Mouse (Mus musculus): Measurements from ENCODE around the gene Gm9603. TPM values are rescaled to one million over a fixed set of nuclear protein-coding genes. Genes with fewer than 3 reads are reported as not detected.
"Not testable (repeated sequence)": the region's sequence is repeated elsewhere in the genome, so short reads cannot be mapped to it uniquely, and the experiment has no call there.

Gene Gm9603
- total RNA-seq (2012; rRNA removed): not detected in 2 replicates
- total RNA-seq (2014; rRNA removed): not detected in 2 replicates
- not detected in 2 replicates for polyA plus RNA-seq (2012; ENCODE audit: insufficient read length, low read depth)

- H3K36me3 ChIP-seq (replicated peaks in 1 of 2; ENCODE audit: control insufficient read depth in 1 of 2, insufficient read depth in 1 of 2, low read length in 1 of 2); H3K4me3 ChIP-seq (replicated peaks in 1 of 3; ENCODE audit: low read depth in 2 of 3, low read length in 2 of 3, poor library complexity in 1 of 3); H3K9me3 ChIP-seq (replicated peaks; ENCODE audit: low read length); H3K4me2 ChIP-seq (ENCODE audit: insufficient read depth, low read depth, poor library complexity, severe bottlenecking); DNase-seq (ENCODE audit: extremely low read depth); H3K27ac ChIP-seq (ENCODE audit: insufficient read depth, low read depth); H3K4me1 ChIP-seq (ENCODE audit: control insufficient read depth in 1 of 2, insufficient read depth in 2 of 2); in situ Hi-C loops (cut with MboI; ENCODE audit: low pct_ligation_motif_present, low pct_unique_long_range_greater_than_20kb, low sequenced_read_pairs); H3K9ac ChIP-seq (ENCODE audit: insufficient read depth, low read depth); H3K27me3 ChIP-seq (replicated peaks); dilution Hi-C loops (cut with MboI; ENCODE audit: extremely low pct_ligation_motif_present, extremely low pct_unique_long_range_greater_than_20kb, low sequenced_read_pairs); H3K79me2 ChIP-seq (replicated peaks; ENCODE audit: control insufficient read depth, extremely low read depth, insufficient read depth, poor library complexity, severe bottlenecking): not testable (repeated sequence)
These were observed at the start of gene Gm9603 for GRCm38 (mm10) chr14:5687357-5687756. Gene Gm9603, minus strand, starts transcription at chr14:5687457.

DNA sequence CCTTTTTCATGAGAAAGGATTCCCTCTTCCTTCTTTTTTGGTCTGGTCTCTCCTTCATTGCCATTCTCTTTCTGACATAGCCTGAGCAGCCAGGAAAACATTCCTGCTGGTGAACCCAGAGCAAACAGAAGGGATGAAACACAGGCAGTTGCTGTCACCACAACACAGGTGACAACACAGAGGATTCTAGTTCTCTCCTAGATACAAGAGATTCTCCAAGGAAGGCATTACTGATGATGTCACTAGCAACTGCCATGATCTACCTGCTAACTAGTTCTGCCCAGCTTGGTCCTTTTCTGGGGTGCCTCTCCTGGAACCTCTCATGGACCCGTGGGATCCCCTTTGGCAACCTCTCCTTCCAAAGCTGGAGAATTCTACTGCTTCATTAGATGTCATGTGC is 54.3 kb downstream of the Gm9603 start, which contains the start of gene Gm8265:
Gm8265 (minus strand) TSS at position 101 of the 400 bp plus-strand sequence.
- H3K9me3 ChIP-seq (replicated peaks; ENCODE audit: low read length); H3K4me2 ChIP-seq (ENCODE audit: insufficient read depth, low read depth, poor library complexity, severe bottlenecking); dilution Hi-C loops (cut with MboI; ENCODE audit: extremely low pct_ligation_motif_present, extremely low pct_unique_long_range_greater_than_20kb, low sequenced_read_pairs); in situ Hi-C loops (cut with MboI; ENCODE audit: low pct_ligation_motif_present, low pct_unique_long_range_greater_than_20kb, low sequenced_read_pairs); H3K9ac ChIP-seq (ENCODE audit: insufficient read depth, low read depth); H3K27me3 ChIP-seq (replicated peaks); H3K36me3 ChIP-seq (replicated peaks in 1 of 2; ENCODE audit: control insufficient read depth in 1 of 2, insufficient read depth in 1 of 2, low read length in 1 of 2); H3K4me3 ChIP-seq (replicated peaks in 1 of 3; ENCODE audit: low read depth in 2 of 3, low read length in 2 of 3, poor library complexity in 1 of 3); H3K79me2 ChIP-seq (replicated peaks; ENCODE audit: control insufficient read depth, extremely low read depth, insufficient read depth, poor library complexity, severe bottlenecking); H3K27ac ChIP-seq (ENCODE audit: insufficient read depth, low read depth); DNase-seq (ENCODE audit: extremely low read depth); H3K4me1 ChIP-seq (ENCODE audit: control insufficient read depth in 1 of 2, insufficient read depth in 2 of 2): not testable (repeated sequence)

Other genes starting within 250 kb of the Gm9603 start
- gene Gm3194, start 232.0 kb downstream of the Gm9603 start, total RNA-seq (2012; rRNA removed): not detected in 2 replicates
- gene Gm3194, start 232.0 kb downstream of the Gm9603 start, total RNA-seq (2014; rRNA removed): not detected in 2 replicates
- gene Gm3194, start 232.0 kb downstream of the Gm9603 start, polyA plus RNA-seq (2012; ENCODE audit: insufficient read length, low read depth): not detected in 2 replicates
- not detected in 2 replicates for gene Gm8246, start 209.6 kb downstream of the Gm9603 start, total RNA-seq (2012; rRNA removed)
- gene Gm8246, start 209.6 kb downstream of the Gm9603 start, total RNA-seq (2014; rRNA removed): not detected in 2 replicates
- not detected in 2 replicates for gene Gm8246, start 209.6 kb downstream of the Gm9603 start, polyA plus RNA-seq (2012; ENCODE audit: insufficient read length, low read depth)
- gene Gm3187, start 203.2 kb downstream of the Gm9603 start, total RNA-seq (2012; rRNA removed): not detected in 2 replicates
- not detected in 2 replicates for gene Gm3187, start 203.2 kb downstream of the Gm9603 start, total RNA-seq (2014; rRNA removed)
- gene Gm3187, start 203.2 kb downstream of the Gm9603 start, polyA plus RNA-seq (2012; ENCODE audit: insufficient read length, low read depth): not detected in 2 replicates
- not detected in 2 replicates for gene Gm3488, start 185.8 kb downstream of the Gm9603 start, total RNA-seq (2012; rRNA removed)
- not detected in 2 replicates for gene Gm3488, start 185.8 kb downstream of the Gm9603 start, total RNA-seq (2014; rRNA removed)
- gene Gm3488, start 185.8 kb downstream of the Gm9603 start, polyA plus RNA-seq (2012; ENCODE audit: insufficient read length, low read depth): not detected in 2 replicates
- gene Gm3532, start 149.0 kb downstream of the Gm9603 start, total RNA-seq (2012; rRNA removed): not detected in 2 replicates
- not detected in 2 replicates for gene Gm3532, start 149.0 kb downstream of the Gm9603 start, total RNA-seq (2014; rRNA removed)
- not detected in 2 replicates for gene Gm3532, start 149.0 kb downstream of the Gm9603 start, polyA plus RNA-seq (2012; ENCODE audit: insufficient read length, low read depth)
- gene Gm8265, start 54.4 kb downstream of the Gm9603 start, total RNA-seq (2012; rRNA removed): not detected in 2 replicates
- not detected in 2 replicates for gene Gm8265, start 54.4 kb downstream of the Gm9603 start, total RNA-seq (2014; rRNA removed)
- not detected in 2 replicates for gene Gm8265, start 54.4 kb downstream of the Gm9603 start, polyA plus RNA-seq (2012; ENCODE audit: insufficient read length, low read depth)
- not detected in 2 replicates for gene Gm3373, start 54.1 kb upstream of the Gm9603 start, total RNA-seq (2012; rRNA removed)
- not detected in 2 replicates for gene Gm3373, start 54.1 kb upstream of the Gm9603 start, total RNA-seq (2014; rRNA removed)
- gene Gm3373, start 54.1 kb upstream of the Gm9603 start, polyA plus RNA-seq (2012; ENCODE audit: insufficient read length, low read depth): not detected in 2 replicates
- not detected in 2 replicates for gene Gm3383, start 120.5 kb upstream of the Gm9603 start, total RNA-seq (2012; rRNA removed)
- gene Gm3383, start 120.5 kb upstream of the Gm9603 start, total RNA-seq (2014; rRNA removed): not detected in 2 replicates
- gene Gm3383, start 120.5 kb upstream of the Gm9603 start, polyA plus RNA-seq (2012; ENCODE audit: insufficient read length, low read depth): not detected in 2 replicates
- not detected in 2 replicates for gene Gm3424, start 142.9 kb upstream of the Gm9603 start, total RNA-seq (2012; rRNA removed)
- gene Gm3424, start 142.9 kb upstream of the Gm9603 start, total RNA-seq (2014; rRNA removed): not detected in 2 replicates
- gene Gm3424, start 142.9 kb upstream of the Gm9603 start, polyA plus RNA-seq (2012; ENCODE audit: insufficient read length, low read depth): not detected in 2 replicates
- not detected in 2 replicates for gene Gm8237, start 192.9 kb upstream of the Gm9603 start, total RNA-seq (2012; rRNA removed)
- not detected in 2 replicates for gene Gm8237, start 192.9 kb upstream of the Gm9603 start, total RNA-seq (2014; rRNA removed)
- not detected in 2 replicates for gene Gm8237, start 192.9 kb upstream of the Gm9603 start, polyA plus RNA-seq (2012; ENCODE audit: insufficient read length, low read depth)